Mouse (Mus musculus): ENCODE data around the gene Zdhhc19.

GRCm38 (mm10) chr16:32507407-32507806, 11.3 kb downstream of the Zdhhc19 start:
- TF ChIP-seq CTCF (IDR thresholded peaks at IDR 0.05; ENCODE audit: extremely low read depth, insufficient read length, insufficient replicate concordance, low read depth, low read length), result peak; percentile 91
- TF ChIP-seq POLR2A (IDR thresholded peaks at IDR 0.05; ENCODE audit: low read depth, low read length), result no peak

Data from small intestine, adult 2 months (tissue).